Mouse (Mus musculus): ENCODE results near the gene Stat3. TPM values are rescaled to one million over a fixed set of nuclear protein-coding genes. Genes with fewer than 3 reads are reported as not detected.

Gene Stat3
- total and polyA plus RNA-seq, 3 experiments = 35.9 to 69.2 (median 51.1) TPM

DNA sequence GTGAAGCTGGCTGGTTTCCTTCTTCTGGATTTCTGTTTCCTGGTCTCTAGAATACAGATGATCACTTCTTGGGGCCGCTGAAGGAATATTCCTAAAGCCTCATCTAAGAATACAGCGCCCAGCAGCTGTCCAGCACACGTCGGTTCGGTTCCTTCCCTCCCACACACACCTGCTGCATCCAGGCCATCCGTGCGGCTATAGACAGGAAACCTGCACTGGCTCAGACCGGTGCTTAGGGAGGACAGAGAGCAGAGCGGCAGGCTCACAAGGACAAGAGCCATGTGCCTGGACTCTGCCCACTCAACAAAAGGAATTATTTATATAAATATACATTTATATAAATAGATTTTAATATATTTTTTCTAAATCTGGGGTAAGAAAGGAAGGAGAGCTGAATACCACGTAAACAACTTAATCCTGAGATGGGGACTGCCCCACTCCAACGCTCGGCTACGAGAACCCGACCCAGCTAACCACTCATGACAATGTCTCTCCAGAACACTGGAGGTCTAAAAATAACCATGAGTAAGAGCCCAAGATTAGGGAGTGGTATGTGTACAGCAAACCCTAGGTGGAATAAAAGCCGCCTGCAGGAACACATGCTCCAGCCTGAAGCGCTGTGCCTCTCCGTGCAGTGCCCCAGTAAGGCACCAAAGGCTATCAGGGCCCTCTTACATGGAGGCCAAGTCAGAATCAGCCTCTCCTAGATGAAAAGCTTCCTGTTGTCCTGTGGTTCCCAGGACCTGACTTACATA is 26.8 kb downstream of the Stat3 start:
- TF ChIP-seq CTCF (conservative IDR thresholded peaks at IDR 0.05 in 1 of 2, IDR thresholded peaks at IDR 0.05 in 1 of 2; ENCODE audit: low read depth in 2 of 2, low read length in 2 of 2) = no peak
- no peak for TF ChIP-seq UBTF (IDR thresholded peaks at IDR 0.05; ENCODE audit: low read depth, low read length)
- no peak for TF ChIP-seq PAX5 (IDR thresholded peaks at IDR 0.05; ENCODE audit: low read length)
- TF ChIP-seq BHLHE40 (IDR thresholded peaks at IDR 0.05; ENCODE audit: low read depth, low read length) = peak; percentile 45
- TF ChIP-seq POLR2AphosphoS2 (IDR thresholded peaks at IDR 0.05; ENCODE audit: low read depth, low read length) = no peak
- no peak for TF ChIP-seq TCF12 (IDR thresholded peaks at IDR 0.05; ENCODE audit: low read depth, low read length)
- TF ChIP-seq MAX (IDR thresholded peaks at IDR 0.05; ENCODE audit: low read length) = 0 out of 2 replicates have a peak, but pooled peaks have one; percentile 31
- TF ChIP-seq MEF2A (IDR thresholded peaks at IDR 0.05; ENCODE audit: borderline replicate concordance, low read depth, low read length) = peak; percentile 89
- no peak for TF ChIP-seq MAFK (IDR thresholded peaks at IDR 0.05; ENCODE audit: insufficient replicate concordance, low read length)
- TF ChIP-seq TBP (conservative IDR thresholded peaks at IDR 0.05; ENCODE audit: low read depth, low read length) = no peak
- H3K79me2 ChIP-seq (replicated peaks; ENCODE audit: control insufficient read depth, extremely low read depth, insufficient read depth, poor library complexity, severe bottlenecking) = peaks cover 5% of the 10 kb centered on the region; the same call in 1 of the 2 replicates
- no peaks in the 10 kb centered on the region for H3K27me3 ChIP-seq (replicated peaks)
- dilution Hi-C loops (cut with MboI; ENCODE audit: extremely low pct_ligation_motif_present, extremely low pct_unique_long_range_greater_than_20kb, low sequenced_read_pairs) (no loop called here), in situ Hi-C loops (cut with MboI; ENCODE audit: low pct_ligation_motif_present, low pct_unique_long_range_greater_than_20kb, low sequenced_read_pairs) (no loop called here)
- peaks cover 6 to 32% of the 10 kb centered on the region in 2 experiments for H3K4me1 ChIP-seq (ENCODE audit: control insufficient read depth in 1 of 2, insufficient read depth in 2 of 2)
- DNase-seq (ENCODE audit: extremely low read depth) = no peak
- no peak overlapping the region for H3K9ac ChIP-seq (ENCODE audit: insufficient read depth, low read depth)
- H3K4me3 ChIP-seq (replicated peaks in 1 of 3; ENCODE audit: low read depth in 2 of 3, low read length in 2 of 3, poor library complexity in 1 of 3) = no peak overlapping the region
- no peak overlapping the region for H3K4me2 ChIP-seq (ENCODE audit: insufficient read depth, low read depth, poor library complexity, severe bottlenecking)
- peaks cover 37 to 81% of the 10 kb centered on the region in 2 experiments for H3K36me3 ChIP-seq (replicated peaks in 1 of 2; ENCODE audit: control insufficient read depth in 1 of 2, insufficient read depth in 1 of 2, low read length in 1 of 2)
- H3K27ac ChIP-seq (ENCODE audit: insufficient read depth, low read depth) = no peak overlapping the region
- peaks cover 6% of the 10 kb centered on the region for H3K9me3 ChIP-seq (replicated peaks; ENCODE audit: low read length)

DNA sequence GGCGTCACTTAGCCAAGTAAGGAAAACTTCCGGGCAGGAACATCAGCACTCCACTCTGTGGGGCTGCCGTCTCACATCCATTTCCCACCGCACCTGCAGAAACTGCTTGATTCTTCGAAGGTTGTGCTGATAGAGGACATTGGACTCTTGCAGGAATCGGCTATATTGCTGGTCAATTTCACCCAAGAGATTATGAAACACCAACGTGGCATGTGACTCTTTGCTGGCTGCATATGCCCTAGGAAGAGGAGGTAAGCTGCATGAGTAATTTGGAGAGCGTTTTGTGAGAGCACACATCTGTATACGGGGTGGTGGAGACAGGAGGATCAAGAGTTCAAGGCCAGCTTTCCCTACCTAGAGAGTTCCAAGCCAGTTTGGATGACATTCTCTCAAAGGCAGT is 30.8 kb downstream of the Stat3 start:
- Histone ChIP-seq H3K27me3 (replicated peaks) (no peaks in the 10 kb centered on the region), H3K4me3 (replicated peaks in 1 of 3; ENCODE audit: low read depth in 2 of 3, low read length in 2 of 3, poor library complexity in 1 of 3) (no peak overlapping the region), H3K79me2 (replicated peaks; ENCODE audit: control insufficient read depth, extremely low read depth, insufficient read depth, poor library complexity, severe bottlenecking) (peaks cover 3% of the 10 kb centered on the region; the same call in 1 of the 2 replicates), H3K4me1 (ENCODE audit: control insufficient read depth in 1 of 2, insufficient read depth in 2 of 2) (peaks cover 15 to 40% of the 10 kb centered on the region in 2 experiments), H3K27ac (ENCODE audit: insufficient read depth, low read depth) (no peak overlapping the region), H3K9ac (ENCODE audit: insufficient read depth, low read depth) (no peak overlapping the region), H3K9me3 (replicated peaks; ENCODE audit: low read length) (no peaks in the 10 kb centered on the region), H3K36me3 (replicated peaks in 1 of 2; ENCODE audit: control insufficient read depth in 1 of 2, insufficient read depth in 1 of 2, low read length in 1 of 2) (peaks cover 38 to 84% of the 10 kb centered on the region in 2 experiments), H3K4me2 (ENCODE audit: insufficient read depth, low read depth, poor library complexity, severe bottlenecking) (no peak overlapping the region)
- no peak for TF ChIP-seq MXI1 (IDR thresholded peaks at IDR 0.05; ENCODE audit: low read depth, low read length)
- no peak for TF ChIP-seq BHLHE40 (IDR thresholded peaks at IDR 0.05; ENCODE audit: low read depth, low read length)
- TF ChIP-seq TCF12 (IDR thresholded peaks at IDR 0.05; ENCODE audit: low read depth, low read length) = no peak
- no peak for TF ChIP-seq MAZ (IDR thresholded peaks at IDR 0.05; ENCODE audit: low read depth, low read length)
- no peak for TF ChIP-seq MAFK (IDR thresholded peaks at IDR 0.05; ENCODE audit: insufficient replicate concordance, low read length)
- TF ChIP-seq GABPA (IDR thresholded peaks at IDR 0.05; ENCODE audit: insufficient replicate concordance, low read depth, low read length) = no peak
- no peak for TF ChIP-seq IRF4 (IDR thresholded peaks at IDR 0.05; ENCODE audit: low read depth, low read length)
- TF ChIP-seq USF2 (conservative IDR thresholded peaks at IDR 0.05; ENCODE audit: low read depth, low read length) = no peak
- dilution Hi-C loops (cut with MboI; ENCODE audit: extremely low pct_ligation_motif_present, extremely low pct_unique_long_range_greater_than_20kb, low sequenced_read_pairs) (no loop called here), in situ Hi-C loops (cut with MboI; ENCODE audit: low pct_ligation_motif_present, low pct_unique_long_range_greater_than_20kb, low sequenced_read_pairs) (no loop called here)
- no peak for DNase-seq (ENCODE audit: extremely low read depth)

All from CH12.LX (cell line).